ENCODE assay signal across 14 mouse cellular contexts in the genomic region with DNA sequence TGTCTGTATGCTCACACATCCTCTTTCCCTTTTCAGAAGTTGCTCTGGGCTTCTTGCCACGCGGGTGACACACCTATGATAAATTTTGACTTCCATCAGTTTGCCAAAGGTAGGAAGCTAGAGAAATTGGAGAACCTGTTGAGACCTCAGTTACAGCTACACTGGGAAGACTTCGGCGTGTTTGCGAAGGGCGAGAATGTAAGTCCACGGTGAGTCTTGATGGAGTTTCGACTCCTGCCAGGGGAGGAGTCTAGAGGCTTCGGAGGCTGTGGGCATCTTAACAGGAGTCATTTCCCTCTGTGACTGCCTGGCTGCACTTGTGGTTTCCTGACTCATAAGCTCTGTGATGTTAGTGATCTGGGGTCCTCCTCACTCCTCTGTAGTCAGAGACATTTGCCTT.
DNase-seq lines count a peak whose midpoint lies in the region; ATAC-seq and TF ChIP-seq lines count a peak whose summit lies in the region.
"Had no signal": no experiment of that assay in that cellular context is flagged by ENCODE, and none has a peak within 500 bp of the region (broad histone marks: within the 10 kb centered on the region; RNA-seq: fewer than 3 reads in every experiment).

No protein-coding gene starts in this region.

- ATAC-seq in lung, embryonic 16.5 days (ENCODE audit: low read depth), result no peak
- no peak for ATAC-seq in intestine, postnatal 0 days

- H3K27ac ChIP-seq in lung, embryonic 16.5 days (ENCODE audit: low read length), result peak overlapping the region; percentile 18; the same call in 1 of the 2 replicates
- H3K27ac ChIP-seq in CH12.LX (ENCODE audit: insufficient read depth, low read depth), result peak overlapping the region; percentile 86
- peak overlapping the region; percentile 35; the same call in 1 of the 2 replicates for H3K27ac ChIP-seq in brown adipose tissue, adult 24 weeks (replicated peaks; ENCODE audit: low read depth, low read length)
- H3K27ac ChIP-seq in intestine, postnatal 0 days (ENCODE audit: low read depth, low read length), result no peak overlapping the region
- H3K27ac ChIP-seq: heart, embryonic 10.5 days; hindbrain, embryonic 15.5 days; limb, embryonic 12.5 days had no signal

- peak; percentile 67; the same call in 1 of the 2 replicates for TF ChIP-seq EP300 in CH12.LX (IDR thresholded peaks at IDR 0.05; ENCODE audit: low read length)

- no peak overlapping the region for H3K4me2 ChIP-seq in lung, embryonic 16.5 days (ENCODE audit: low read depth, low read length)
- H3K4me2 ChIP-seq in CH12.LX (ENCODE audit: insufficient read depth, low read depth, poor library complexity, severe bottlenecking), result peak overlapping the region; percentile 30
- no peak overlapping the region for H3K4me2 ChIP-seq in intestine, postnatal 0 days (replicated peaks; ENCODE audit: low read depth)
- H3K4me2 ChIP-seq: hindbrain, embryonic 15.5 days; limb, embryonic 12.5 days had no signal

- WGBS in lung, embryonic 16.5 days, result 75% methylated on average over 9 of the region's 9 CpGs
- 79% methylated on average over 9 of the region's 9 CpGs for WGBS in intestine, postnatal 0 days

- DNase-seq in lung, postnatal 14 days, result no peak
- DNase-seq in CH12.LX (ENCODE audit: extremely low read depth), result peak; percentile 94
- peak; percentile 53 for DNase-seq in naive thymus-derived CD4-positive, alpha-beta T cell, adult 2 months (ENCODE audit: low read depth)
- DNase-seq in ovary, postnatal 14 days (ENCODE audit: low spot score), result no peak
- DNase-seq in cerebellum, postnatal 4 days (ENCODE audit: low spot score in 2 of 2), result no peak
- DNase-seq: embryo, embryonic 11 days; right cerebral cortex, postnatal 4 days; thymus, postnatal 25 days had no signal

- no peak overlapping the region for H3K9ac ChIP-seq in lung, embryonic 16.5 days (ENCODE audit: low read length)
- H3K9ac ChIP-seq in CH12.LX (ENCODE audit: insufficient read depth, low read depth), result peak overlapping the region; percentile 17; the same call in 1 of the 2 replicates
- H3K9ac ChIP-seq in intestine, postnatal 0 days (ENCODE audit: low read depth, low read length), result no peak overlapping the region
- H3K9ac ChIP-seq: hindbrain, embryonic 15.5 days; limb, embryonic 12.5 days had no signal

- no peak for TF ChIP-seq CTCF in CH12.LX (conservative IDR thresholded peaks at IDR 0.05 in 1 of 2, IDR thresholded peaks at IDR 0.05 in 1 of 2; ENCODE audit: low read depth in 2 of 2, low read length in 2 of 2)
- TF ChIP-seq CTCF in intestine, postnatal 0 days (IDR thresholded peaks at IDR 0.05; ENCODE audit: low read depth), result no peak

- peak; percentile 47 for TF ChIP-seq POLR2A in CH12.LX (IDR thresholded peaks at IDR 0.05; ENCODE audit: low read depth, low read length)

- H3K79me2 ChIP-seq in CH12.LX (replicated peaks; ENCODE audit: control insufficient read depth, extremely low read depth, insufficient read depth, poor library complexity, severe bottlenecking), result no peaks in the 10 kb centered on the region

- H3K4me3 ChIP-seq in lung, embryonic 16.5 days (ENCODE audit: low read length), result no peak overlapping the region
- no peak overlapping the region for H3K4me3 ChIP-seq in CH12.LX (replicated peaks in 1 of 3; ENCODE audit: low read depth in 2 of 3, low read length in 2 of 3, poor library complexity in 1 of 3)
- H3K4me3 ChIP-seq in brown adipose tissue, adult 24 weeks (ENCODE audit: insufficient read depth, low read depth, low read length), result no peak overlapping the region
- no peak overlapping the region for H3K4me3 ChIP-seq in intestine, postnatal 0 days (ENCODE audit: low read depth, low read length)
- H3K4me3 ChIP-seq: heart, embryonic 10.5 days; hindbrain, embryonic 15.5 days; limb, embryonic 12.5 days had no signal

- H3K9me3 ChIP-seq in lung, embryonic 16.5 days (ENCODE audit: control insufficient read depth, low read length), result no peaks in the 10 kb centered on the region
- H3K9me3 ChIP-seq in CH12.LX (replicated peaks; ENCODE audit: low read length), result no peaks in the 10 kb centered on the region
- no peaks in the 10 kb centered on the region for H3K9me3 ChIP-seq in intestine, postnatal 0 days (ENCODE audit: control insufficient read depth)
- H3K9me3 ChIP-seq: heart, embryonic 10.5 days; hindbrain, embryonic 15.5 days; limb, embryonic 12.5 days had no signal

- in situ Hi-C loops in CH12.LX (cut with MboI; ENCODE audit: low pct_ligation_motif_present, low pct_unique_long_range_greater_than_20kb, low sequenced_read_pairs), result loop anchor here (5.0 to 25.0 kb wide), 3 partner anchors 66 to 571 kb away; partner anchors contain the start of genes Synj2 and Tmem242

- H3K36me3 ChIP-seq in lung, embryonic 16.5 days (ENCODE audit: control insufficient read depth, insufficient read depth, low read length), result no peaks in the 10 kb centered on the region
- H3K36me3 ChIP-seq in CH12.LX (replicated peaks in 1 of 2; ENCODE audit: control insufficient read depth in 1 of 2, insufficient read depth in 1 of 2, low read length in 1 of 2), result peaks cover 0 to 38% of the 10 kb centered on the region in 2 experiments
- peaks cover 13% of the 10 kb centered on the region; the same call in 1 of the 2 replicates for H3K36me3 ChIP-seq in intestine, postnatal 0 days (ENCODE audit: control insufficient read depth, insufficient read depth)
- H3K36me3 ChIP-seq: hindbrain, embryonic 15.5 days; limb, embryonic 12.5 days had no signal

- TF ChIP-seq RAD21 in CH12.LX (IDR thresholded peaks at IDR 0.05; ENCODE audit: low read depth, low read length), result no peak

- dilution Hi-C loops in CH12.LX (cut with MboI; ENCODE audit: extremely low pct_ligation_motif_present, extremely low pct_unique_long_range_greater_than_20kb, low sequenced_read_pairs), result no loop called here

- no peaks in the 10 kb centered on the region for H3K27me3 ChIP-seq in lung, embryonic 16.5 days (ENCODE audit: control insufficient read depth, insufficient read depth, low read depth, low read length)
- H3K27me3 ChIP-seq in CH12.LX (replicated peaks), result no peaks in the 10 kb centered on the region
- no peaks in the 10 kb centered on the region for H3K27me3 ChIP-seq in intestine, postnatal 0 days (replicated peaks; ENCODE audit: control insufficient read depth, insufficient read depth, low read length)
- H3K27me3 ChIP-seq: hindbrain, embryonic 15.5 days; limb, embryonic 12.5 days had no signal

- peaks cover 34% of the 10 kb centered on the region for H3K4me1 ChIP-seq in lung, embryonic 16.5 days (replicated peaks; ENCODE audit: control insufficient read depth, insufficient read depth, low read length)
- H3K4me1 ChIP-seq in CH12.LX (ENCODE audit: control insufficient read depth in 1 of 2, insufficient read depth in 2 of 2), result peaks cover 30 to 62% of the 10 kb centered on the region in 2 experiments
- H3K4me1 ChIP-seq in brown adipose tissue, adult 24 weeks (ENCODE audit: control insufficient read depth, insufficient read depth, insufficient read length, low read length), result peaks cover 16% of the 10 kb centered on the region
- peaks cover 15% of the 10 kb centered on the region for H3K4me1 ChIP-seq in intestine, postnatal 0 days (replicated peaks; ENCODE audit: control insufficient read depth, insufficient read depth, low read length)

TF ChIP-seq in CH12.LX, 34 proteins besides CTCF, POLR2A, EP300 and RAD21:
- TF ChIP-seq USF1 (IDR thresholded peaks at IDR 0.05; ENCODE audit: low read depth, low read length) (no peak), MAZ (IDR thresholded peaks at IDR 0.05; ENCODE audit: low read depth, low read length) (no peak), JUN (IDR thresholded peaks at IDR 0.05; ENCODE audit: insufficient read depth, low read depth, low read length) (0 out of 2 replicates have a peak, but pooled peaks have one; percentile 3), CHD2 (IDR thresholded peaks at IDR 0.05; ENCODE audit: low read length) (no peak), HCFC1 (IDR thresholded peaks at IDR 0.05; ENCODE audit: low read depth, low read length) (no peak), POLR2AphosphoS2 (IDR thresholded peaks at IDR 0.05; ENCODE audit: low read depth, low read length) (no peak), ZC3H11A (IDR thresholded peaks at IDR 0.05; ENCODE audit: low read depth, low read length) (no peak), USF2 (conservative IDR thresholded peaks at IDR 0.05; ENCODE audit: low read depth, low read length) (no peak), NELFE (IDR thresholded peaks at IDR 0.05; ENCODE audit: low read depth, low read length) (no peak; the same call in 1 of the 2 replicates), TBP (conservative IDR thresholded peaks at IDR 0.05; ENCODE audit: low read depth, low read length) (peak; percentile 80), MXI1 (IDR thresholded peaks at IDR 0.05; ENCODE audit: low read depth, low read length) (no peak; the same call in 1 of the 2 replicates), SIN3A (IDR thresholded peaks at IDR 0.05; ENCODE audit: low read length) (peak; percentile 38; the same call in 1 of the 2 replicates), MEF2A (IDR thresholded peaks at IDR 0.05; ENCODE audit: borderline replicate concordance, low read depth, low read length) (no peak; the same call in 1 of the 2 replicates), MYC (IDR thresholded peaks at IDR 0.05; ENCODE audit: low read depth, low read length) (0 out of 2 replicates have a peak, but pooled peaks have one; percentile 19), TCF12 (IDR thresholded peaks at IDR 0.05; ENCODE audit: low read depth, low read length) (peak; percentile 23; the same call in 1 of the 2 replicates), ELF1 (IDR thresholded peaks at IDR 0.05; ENCODE audit: low read depth, low read length) (no peak), MAX (IDR thresholded peaks at IDR 0.05; ENCODE audit: low read length) (0 out of 2 replicates have a peak, but pooled peaks have one; percentile 19), NRF1 (IDR thresholded peaks at IDR 0.05; ENCODE audit: low read depth, low read length) (no peak), ETS1 (conservative IDR thresholded peaks at IDR 0.05; ENCODE audit: low read depth, low read length) (peak; percentile 76), JUND (conservative IDR thresholded peaks at IDR 0.05; ENCODE audit: low read depth, low read length) (no peak), RCOR1 (conservative IDR thresholded peaks at IDR 0.05; ENCODE audit: low read depth, low read length) (no peak), IRF4 (IDR thresholded peaks at IDR 0.05; ENCODE audit: low read depth, low read length) (no peak; the same call in 1 of the 2 replicates), SMC3 (IDR thresholded peaks at IDR 0.05; ENCODE audit: low read depth, low read length) (no peak), ZKSCAN1 (IDR thresholded peaks at IDR 0.05; ENCODE audit: borderline replicate concordance, low read depth, low read length) (no peak), BHLHE40 (IDR thresholded peaks at IDR 0.05; ENCODE audit: low read depth, low read length) (peak; percentile 65)

Comparison
In these comparisons a context has a peak if more than half of its experiments do, and no peak if none do; other contexts are left out.
1. DNase-seq: peak in CH12.LX (single experiment) and naive thymus-derived CD4-positive, alpha-beta T cell, adult 2 months (single experiment); none in lung, postnatal 14 days (single experiment), ovary, postnatal 14 days (single experiment) and cerebellum, postnatal 4 days (0 of 2).